Mouse (Mus musculus): Measurements from ENCODE around the gene Msl1. TPM values are rescaled to one million over a fixed set of nuclear protein-coding genes. Genes with fewer than 3 reads are reported as not detected.

The Msl1 gene
- polyA plus RNA-seq, 1 experiment, result 35.6 TPM

DNA sequence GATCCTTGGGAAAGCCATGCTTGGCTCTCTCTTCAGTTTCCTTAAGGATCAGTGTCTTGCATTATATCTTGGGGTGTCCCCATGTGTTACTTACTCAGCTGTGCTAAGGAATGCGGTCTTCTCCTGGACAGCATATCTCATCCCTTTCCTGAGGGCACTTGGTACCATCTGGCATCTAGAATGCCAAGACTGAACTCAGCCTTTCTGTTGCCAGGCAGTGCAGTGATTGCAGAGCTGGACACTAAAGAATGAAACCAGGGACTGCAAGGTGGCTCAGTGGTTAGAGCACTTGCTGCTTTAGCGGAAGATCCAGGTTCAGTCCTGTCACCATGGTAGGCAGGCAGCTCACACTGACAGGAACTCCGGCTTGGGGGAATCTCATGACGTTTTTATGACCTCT lies 34.6 kb downstream of the Msl1 start:
- Histone ChIP-seq H3ac (ENCODE audit: control insufficient read depth, insufficient read length) (no peak overlapping the region), H3K79me2 (ENCODE audit: control insufficient read depth, insufficient read depth) (peaks cover 17% of the 10 kb centered on the region)

DNA sequence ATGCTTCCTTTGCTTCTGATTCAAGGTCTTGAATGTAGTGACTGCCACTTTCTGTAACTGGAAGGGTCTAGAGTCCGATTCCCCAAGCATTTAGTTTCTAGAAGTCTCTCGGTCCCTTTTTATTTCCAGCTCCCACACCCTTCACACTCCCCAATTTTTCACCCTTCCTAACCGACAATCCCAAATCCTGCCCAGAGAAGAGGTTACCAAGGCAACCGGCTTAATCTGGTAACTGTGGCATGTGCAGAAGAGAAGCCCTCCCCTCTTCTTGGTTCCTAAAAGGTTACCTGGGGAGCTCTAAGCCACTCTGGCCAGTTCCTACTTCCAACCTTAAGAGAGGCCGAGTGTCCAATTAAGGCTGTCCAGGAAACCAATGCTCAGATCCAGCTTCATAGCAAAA lies 40.0 kb downstream of the Msl1 start:
- no peaks in the 10 kb centered on the region for H3K79me2 ChIP-seq (ENCODE audit: control insufficient read depth, insufficient read depth)
- no peak overlapping the region for H3K4me3 ChIP-seq
- no peak overlapping the region for H3ac ChIP-seq (ENCODE audit: control insufficient read depth, insufficient read length)
- no peaks in the 10 kb centered on the region for H3K27me3 ChIP-seq (ENCODE audit: control insufficient read depth, insufficient read depth, insufficient read length)
- H3K36me3 ChIP-seq (ENCODE audit: control insufficient read depth, insufficient read depth), result peaks cover 22% of the 10 kb centered on the region
- TF ChIP-seq MYOD1 (IDR thresholded peaks at IDR 0.05; ENCODE audit: control insufficient read depth in 1 of 3, insufficient read length in 2 of 3, low read depth in 2 of 3) (no peak), SRF (IDR thresholded peaks at IDR 0.05; ENCODE audit: control insufficient read depth, insufficient read length, low read depth) (no peak), MAX (IDR thresholded peaks at IDR 0.05; ENCODE audit: low read depth) (no peak), USF1 (IDR thresholded peaks at IDR 0.05; ENCODE audit: low read depth) (no peak), POLR2AphosphoS2 (IDR thresholded peaks at IDR 0.05; ENCODE audit: insufficient read length, low read depth) (no peak), MYOG (IDR thresholded peaks at IDR 0.05; ENCODE audit: control insufficient read depth in 1 of 3, insufficient read depth in 1 of 3, insufficient read length in 2 of 3, low read depth in 2 of 3) (no peak), TCF12 (IDR thresholded peaks at IDR 0.05; ENCODE audit: insufficient read depth, poor library complexity, severe bottlenecking) (no peak), TCF3 (IDR thresholded peaks at IDR 0.05; ENCODE audit: insufficient read length, low read depth) (no peak), REST (IDR thresholded peaks at IDR 0.05; ENCODE audit: insufficient read depth, insufficient read length) (no peak), POLR2A (IDR thresholded peaks at IDR 0.05; ENCODE audit: insufficient read length, low read depth) (no peak), E2F4 (IDR thresholded peaks at IDR 0.05; ENCODE audit: insufficient read depth) (no peak)
- no peak overlapping the region for H3K4me2 ChIP-seq (ENCODE audit: low read depth)

More for the DNA sequence above, 34.6 kb downstream of the Msl1 start:
- TF ChIP-seq REST (IDR thresholded peaks at IDR 0.05; ENCODE audit: insufficient read depth, insufficient read length), result no peak
- TF ChIP-seq CEBPB (IDR thresholded peaks at IDR 0.05; ENCODE audit: insufficient read depth, poor library complexity, severe bottlenecking), result no peak
- no peak for TF ChIP-seq MAX (IDR thresholded peaks at IDR 0.05; ENCODE audit: low read depth)
- no peak overlapping the region for H3K4me3 ChIP-seq
- peaks cover 61% of the 10 kb centered on the region for H3K36me3 ChIP-seq (ENCODE audit: control insufficient read depth, insufficient read depth)
- no peaks in the 10 kb centered on the region for H3K27me3 ChIP-seq (ENCODE audit: control insufficient read depth, insufficient read depth, insufficient read length)
- H3K4me2 ChIP-seq (ENCODE audit: low read depth), result no peak overlapping the region

DNA sequence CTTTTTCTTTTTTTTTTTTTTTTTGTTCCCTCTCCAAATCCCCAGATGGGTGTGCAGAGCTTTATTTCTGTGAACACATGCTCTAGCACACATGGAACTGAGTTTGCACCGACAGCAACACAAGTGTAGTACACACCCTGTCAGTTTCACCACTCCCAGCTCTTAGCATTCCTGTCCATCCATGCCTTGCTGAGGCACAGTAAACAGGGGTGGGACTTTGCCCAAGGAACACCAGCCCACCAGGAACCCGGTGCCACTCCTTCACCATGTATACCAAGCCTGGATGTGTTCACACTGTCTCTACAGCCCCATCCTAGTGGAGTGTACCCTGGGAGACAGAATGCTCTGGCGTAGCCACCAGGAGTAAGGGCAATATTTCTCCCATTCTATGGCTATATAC lies 40.4 kb downstream of the Msl1 start:
- H3K27me3 ChIP-seq (ENCODE audit: control insufficient read depth, insufficient read depth, insufficient read length), result no peaks in the 10 kb centered on the region
- H3K79me2 ChIP-seq (ENCODE audit: control insufficient read depth, insufficient read depth), result no peaks in the 10 kb centered on the region
- H3K36me3 ChIP-seq (ENCODE audit: control insufficient read depth, insufficient read depth), result peaks cover 22% of the 10 kb centered on the region
- no peak overlapping the region for H3ac ChIP-seq (ENCODE audit: control insufficient read depth, insufficient read length)
- H3K4me2 ChIP-seq (ENCODE audit: low read depth), result no peak overlapping the region
- TF ChIP-seq MYOG (IDR thresholded peaks at IDR 0.05; ENCODE audit: control insufficient read depth in 1 of 3, insufficient read depth in 1 of 3, insufficient read length in 2 of 3, low read depth in 2 of 3), result no peak
- peak; percentile 34 for TF ChIP-seq POLR2AphosphoS2 (IDR thresholded peaks at IDR 0.05; ENCODE audit: insufficient read length, low read depth)
- H3K4me3 ChIP-seq, result no peak overlapping the region

DNA sequence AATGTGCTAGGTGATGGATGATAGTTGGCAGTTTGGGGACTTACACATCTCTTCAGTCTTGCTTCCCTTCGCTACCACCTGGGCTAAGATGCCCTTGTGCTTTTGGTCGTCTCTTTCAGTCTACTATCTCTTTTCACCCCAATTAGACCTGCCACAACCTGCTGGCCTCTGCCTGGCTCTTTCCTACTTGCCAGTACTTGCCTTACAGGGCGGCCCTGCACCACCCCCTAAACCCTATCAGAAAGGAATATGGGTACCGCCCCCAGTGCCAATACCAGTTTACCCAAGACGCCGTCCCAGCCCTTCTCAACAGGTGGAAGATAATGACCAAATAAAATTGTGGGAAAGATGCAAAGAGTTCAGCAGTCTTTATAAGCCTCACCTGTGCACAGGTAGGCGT lies 40.8 kb downstream of the Msl1 start:
- Histone ChIP-seq H3K4me3 (peak overlapping the region; percentile 18), H3K36me3 (ENCODE audit: control insufficient read depth, insufficient read depth) (peaks cover 22% of the 10 kb centered on the region), H3K4me2 (ENCODE audit: low read depth) (peak overlapping the region; percentile 76), H3K27me3 (ENCODE audit: control insufficient read depth, insufficient read depth, insufficient read length) (no peaks in the 10 kb centered on the region), H3K79me2 (ENCODE audit: control insufficient read depth, insufficient read depth) (no peaks in the 10 kb centered on the region), H3ac (ENCODE audit: control insufficient read depth, insufficient read length) (peak overlapping the region; percentile 67)
- TF ChIP-seq TCF12 (IDR thresholded peaks at IDR 0.05; ENCODE audit: insufficient read depth, poor library complexity, severe bottlenecking) (no peak), MYOD1 (IDR thresholded peaks at IDR 0.05; ENCODE audit: control insufficient read depth in 1 of 3, insufficient read length in 2 of 3, low read depth in 2 of 3) (no peak), CEBPB (IDR thresholded peaks at IDR 0.05; ENCODE audit: insufficient read depth, poor library complexity, severe bottlenecking) (no peak), POLR2AphosphoS2 (IDR thresholded peaks at IDR 0.05; ENCODE audit: insufficient read length, low read depth) (no peak), MYOG (IDR thresholded peaks at IDR 0.05; ENCODE audit: control insufficient read depth in 1 of 3, insufficient read depth in 1 of 3, insufficient read length in 2 of 3, low read depth in 2 of 3) (no peak), USF1 (IDR thresholded peaks at IDR 0.05; ENCODE audit: low read depth) (no peak), TCF3 (IDR thresholded peaks at IDR 0.05; ENCODE audit: insufficient read length, low read depth) (no peak), REST (IDR thresholded peaks at IDR 0.05; ENCODE audit: insufficient read depth, insufficient read length) (no peak)

DNA sequence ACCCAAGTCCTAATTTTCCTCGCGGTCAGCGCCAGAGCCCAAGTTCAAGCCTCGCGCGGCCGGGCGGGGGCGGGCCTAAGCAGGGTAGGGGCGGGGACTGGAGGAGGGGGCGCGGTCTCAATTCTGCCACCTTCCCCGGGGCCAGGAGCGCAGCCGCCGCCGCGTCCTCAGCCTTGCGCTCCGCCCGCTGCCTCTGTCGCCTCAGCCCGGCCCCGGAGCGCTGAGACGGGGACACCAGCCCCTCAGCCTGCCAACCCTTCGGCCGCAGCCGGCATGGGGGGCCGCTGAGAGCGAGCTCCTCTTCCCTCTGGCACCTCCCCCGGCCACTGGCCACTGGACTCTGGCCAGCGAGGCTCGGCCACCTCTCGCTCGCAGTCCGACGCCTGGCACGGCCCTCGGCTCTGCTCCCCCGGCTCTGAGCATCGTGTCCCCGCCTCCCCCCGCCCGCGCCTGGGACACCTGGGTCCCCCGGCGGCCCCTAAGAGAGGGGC lies 41.4 kb downstream of the Msl1 start, which contains the start of gene Rapgefl1:
Rapgefl1 (plus strand) TSS at position 135 of the 491 bp plus-strand sequence.
- H3K4me3 ChIP-seq, result peak within 1 kb of the TSS; percentile 18
- H3K36me3 ChIP-seq (ENCODE audit: control insufficient read depth, insufficient read depth), result peaks cover 16% of the 10 kb centered on the region
- H3K4me2 ChIP-seq (ENCODE audit: low read depth), result peak within 1 kb of the TSS; percentile 76
- H3K27me3 ChIP-seq (ENCODE audit: control insufficient read depth, insufficient read depth, insufficient read length), result no peaks in the 10 kb centered on the region
- TF ChIP-seq MYOD1 (IDR thresholded peaks at IDR 0.05; ENCODE audit: control insufficient read depth in 1 of 3, insufficient read length in 2 of 3, low read depth in 2 of 3) (peak in 1 of 3 experiments; percentile 2), POLR2A (IDR thresholded peaks at IDR 0.05; ENCODE audit: insufficient read length, low read depth) (peak; percentile 82), SRF (IDR thresholded peaks at IDR 0.05; ENCODE audit: control insufficient read depth, insufficient read length, low read depth) (no peak), USF1 (IDR thresholded peaks at IDR 0.05; ENCODE audit: low read depth) (no peak), TCF3 (IDR thresholded peaks at IDR 0.05; ENCODE audit: insufficient read length, low read depth) (no peak), POLR2AphosphoS2 (IDR thresholded peaks at IDR 0.05; ENCODE audit: insufficient read length, low read depth) (peak; percentile 93), E2F4 (IDR thresholded peaks at IDR 0.05; ENCODE audit: insufficient read depth) (peak; percentile 80), MAX (IDR thresholded peaks at IDR 0.05; ENCODE audit: low read depth) (no peak), CEBPB (IDR thresholded peaks at IDR 0.05; ENCODE audit: insufficient read depth, poor library complexity, severe bottlenecking) (no peak), REST (IDR thresholded peaks at IDR 0.05; ENCODE audit: insufficient read depth, insufficient read length) (no peak), TCF12 (IDR thresholded peaks at IDR 0.05; ENCODE audit: insufficient read depth, poor library complexity, severe bottlenecking) (no peak), MYOG (IDR thresholded peaks at IDR 0.05; ENCODE audit: control insufficient read depth in 1 of 3, insufficient read depth in 1 of 3, insufficient read length in 2 of 3, low read depth in 2 of 3) (no peak)
- no peaks in the 10 kb centered on the region for H3K79me2 ChIP-seq (ENCODE audit: control insufficient read depth, insufficient read depth)
- peak within 1 kb of the TSS; percentile 67 for H3ac ChIP-seq (ENCODE audit: control insufficient read depth, insufficient read length)
